Mouse (Mus musculus): ENCODE measurements around the gene Akr1c13.

GRCm38 (mm10) chr13:4192511-4192910, 1.6 kb downstream of the Akr1c13 start:
- no peak for TF ChIP-seq CTCF (IDR thresholded peaks at IDR 0.05; ENCODE audit: low read depth)
- no peak for TF ChIP-seq EP300 (IDR thresholded peaks at IDR 0.05; ENCODE audit: low read depth)
